Mouse (Mus musculus) layer of hippocampus, adult 9-11 months (tissue): ENCODE results near the gene Mlec.
A peak's percentile ranks its signal among the peaks of the same experiment; 100 is the strongest.
"Not testable (repeated sequence)": the region's sequence is repeated elsewhere in the genome, so short reads cannot be mapped to it uniquely, and the experiment has no call there.

Experiments used
- DNase-seq: peaks from one replicate; pipeline ENCODE4 v3.0.0; 2022

Gene Mlec

DNA sequence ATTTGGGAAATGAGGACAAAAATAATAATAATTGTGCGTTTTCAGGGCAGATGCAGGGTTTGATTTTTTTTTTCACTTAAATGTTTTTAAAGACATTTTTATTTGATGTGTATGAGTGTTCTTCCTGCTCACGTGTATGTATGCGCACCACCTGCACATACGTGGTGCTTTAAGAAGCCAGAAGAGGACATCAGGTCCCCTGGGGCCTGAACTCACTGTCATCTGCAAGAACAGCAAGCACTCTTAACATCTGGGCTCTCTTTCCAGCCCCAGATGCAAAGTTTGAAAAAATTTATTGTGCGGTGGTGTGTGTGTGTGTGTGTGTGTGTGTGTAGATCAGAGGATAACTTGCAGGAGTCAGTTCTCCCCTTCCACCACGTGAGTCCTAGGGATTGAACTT, 19.9 kb upstream of the Mlec start:
- DNase-seq = no peak

DNA sequence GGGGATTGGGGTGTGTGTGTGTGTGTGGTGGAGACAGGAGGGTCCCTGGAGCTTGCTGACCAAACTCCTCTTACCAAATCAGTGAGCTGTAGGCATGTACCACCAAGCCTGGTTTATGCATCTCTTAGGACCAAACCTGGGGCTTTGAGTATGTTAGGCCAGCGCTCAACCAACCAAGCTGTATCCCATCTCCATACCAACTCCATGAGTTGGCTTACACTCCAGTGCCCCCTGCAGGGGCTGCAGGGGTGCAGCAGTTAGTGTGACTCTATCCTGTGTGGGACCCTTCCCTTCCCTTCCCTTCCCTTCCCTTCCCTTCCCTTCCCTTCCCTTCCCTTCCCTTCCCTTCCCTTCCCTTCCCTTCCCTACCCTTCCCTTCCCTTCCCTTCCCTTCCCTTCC, 16.6 kb upstream of the Mlec start:
- DNase-seq = no peak

DNA sequence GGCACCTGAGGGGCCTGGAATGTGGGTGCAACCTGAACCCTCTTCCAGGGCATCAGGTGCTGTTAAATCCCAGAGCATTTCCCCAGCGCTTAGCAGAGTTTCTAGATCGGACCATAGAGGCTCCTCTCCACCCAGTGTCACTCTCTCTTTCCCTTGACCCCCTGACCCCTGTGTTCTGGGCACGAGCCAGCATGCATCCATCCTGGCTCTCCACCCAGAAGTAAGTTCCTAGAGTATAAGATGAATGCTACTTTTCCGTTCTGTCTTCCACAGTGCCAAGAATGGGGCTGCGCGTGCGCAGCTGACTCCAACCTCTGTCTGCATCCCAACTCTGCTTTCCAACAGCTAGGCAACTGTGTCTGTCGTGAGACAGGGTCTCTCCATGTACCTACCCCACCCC, 12.2 kb upstream of the Mlec start:
- no peak for DNase-seq

DNA sequence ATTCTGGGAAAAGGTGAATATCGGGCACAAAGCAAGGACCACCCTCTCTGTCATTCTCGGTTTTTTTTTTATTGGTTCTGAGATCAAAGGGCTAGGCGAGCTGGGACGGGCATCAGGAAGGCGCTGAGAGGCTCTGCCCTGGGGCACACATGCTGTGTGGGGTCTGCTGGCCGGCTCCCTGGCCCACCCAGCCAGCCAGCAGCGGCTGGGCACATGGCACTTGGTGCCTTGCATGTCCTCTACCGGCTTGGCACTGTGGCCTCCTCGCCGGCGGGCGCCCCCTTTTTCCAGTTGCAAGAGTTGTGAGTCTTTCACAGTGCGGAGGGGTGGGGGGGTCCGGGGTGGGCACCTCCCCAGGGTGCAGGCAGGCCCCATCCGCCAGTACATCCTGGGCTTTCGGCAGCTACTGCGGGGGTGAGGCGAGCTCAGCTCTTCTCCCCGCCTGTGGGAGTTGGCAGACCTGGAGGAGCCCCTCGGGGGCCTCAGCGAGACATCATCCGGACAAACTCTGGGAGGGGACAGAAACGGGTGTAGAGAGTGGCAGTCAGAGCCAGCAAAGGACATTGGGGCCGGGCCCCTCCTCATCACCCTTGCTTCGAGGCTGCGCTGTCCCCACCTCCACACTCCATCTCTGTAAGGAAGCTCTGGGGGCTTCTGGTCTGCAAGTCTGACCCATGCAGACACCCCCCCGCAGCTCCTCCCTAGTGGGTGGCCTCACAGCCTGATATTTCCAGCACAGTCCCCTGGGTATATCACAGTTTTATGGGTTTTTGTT, 10.8 kb upstream of the Mlec start:
- DNase-seq = no peak

DNA sequence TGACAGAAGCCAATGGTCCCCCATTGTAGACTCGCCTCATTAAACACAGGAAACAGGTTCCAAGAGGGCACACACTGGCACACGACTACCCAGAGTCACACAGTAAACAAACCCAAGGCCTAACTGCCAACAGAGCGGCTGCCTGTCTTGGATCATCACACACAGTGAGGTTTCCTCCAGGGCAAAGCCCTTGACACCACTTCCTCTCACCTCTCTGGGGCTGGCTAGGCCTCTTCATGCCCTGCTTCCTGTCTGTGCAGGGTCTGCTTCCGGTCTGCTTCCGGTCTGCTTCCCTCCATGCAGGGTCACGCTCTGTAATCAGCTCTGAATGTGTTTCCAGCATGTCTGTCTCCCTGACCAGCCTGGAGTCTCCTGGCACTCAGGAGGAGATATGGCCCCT, 9.4 kb upstream of the Mlec start:
- no peak for DNase-seq

DNA sequence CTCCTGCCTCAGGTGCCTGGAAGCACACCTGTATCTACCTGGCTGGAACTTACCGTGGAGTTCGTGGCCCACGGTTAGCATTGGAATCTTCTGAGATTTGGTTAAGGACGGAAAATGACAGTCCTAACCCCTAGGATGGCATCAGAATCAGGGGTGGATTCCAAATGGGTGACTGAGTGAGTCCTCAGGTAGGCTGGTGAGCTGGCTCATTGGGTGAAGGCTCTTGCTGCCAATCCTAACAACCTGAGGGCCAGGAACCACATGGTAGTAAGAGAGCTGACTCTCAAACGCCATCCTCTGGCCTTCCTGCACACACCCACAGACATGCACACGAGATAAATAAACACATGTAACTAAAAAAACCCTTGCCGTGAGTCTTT, 8.8 kb upstream of the Mlec start:
- DNase-seq = no peak

DNA sequence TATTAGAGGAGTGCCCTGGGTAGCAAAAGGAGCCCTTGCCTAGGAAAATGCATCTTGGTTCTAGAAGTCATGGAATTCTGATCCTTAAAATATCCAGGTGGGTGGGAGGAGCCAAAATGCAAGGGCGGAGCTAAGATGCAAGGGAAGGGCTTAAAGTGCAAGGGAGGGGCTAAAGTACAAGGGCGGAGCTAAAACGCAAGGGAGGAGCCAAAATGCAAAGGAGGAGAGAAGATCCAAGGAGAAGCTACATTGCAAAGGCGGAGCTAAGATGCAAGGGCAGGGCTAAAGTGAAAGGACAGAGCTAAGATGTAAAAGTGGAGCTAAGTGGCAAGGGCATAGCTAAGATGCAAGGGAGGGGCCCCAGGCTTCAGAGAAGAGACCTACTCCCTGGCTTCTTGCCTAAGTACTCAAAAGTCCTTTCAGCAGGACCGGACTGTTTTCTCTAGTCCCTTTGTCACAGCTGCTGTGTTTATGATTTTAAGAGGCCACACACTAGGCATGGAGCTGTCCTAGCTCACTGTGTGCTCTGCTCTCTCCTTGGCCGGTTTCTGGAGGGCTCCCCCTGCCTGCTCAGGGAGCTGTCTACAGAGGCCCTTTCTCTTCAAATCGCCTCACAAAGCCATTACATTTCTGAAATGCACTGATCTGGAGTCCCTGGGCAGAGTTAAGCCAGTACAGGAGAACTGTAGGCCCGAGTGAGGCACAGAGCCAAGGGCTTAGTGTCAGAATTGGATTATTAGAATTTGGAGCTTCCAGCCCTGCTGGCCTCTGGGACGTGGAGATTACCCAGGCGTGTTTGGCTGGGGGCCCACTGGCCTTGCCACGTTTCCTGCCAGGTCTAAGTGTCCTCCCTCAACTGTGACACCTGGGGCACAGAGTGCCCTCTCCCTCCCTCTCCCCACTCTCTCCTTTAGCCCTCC, 8.2 kb upstream of the Mlec start:
- DNase-seq = no peak

DNA sequence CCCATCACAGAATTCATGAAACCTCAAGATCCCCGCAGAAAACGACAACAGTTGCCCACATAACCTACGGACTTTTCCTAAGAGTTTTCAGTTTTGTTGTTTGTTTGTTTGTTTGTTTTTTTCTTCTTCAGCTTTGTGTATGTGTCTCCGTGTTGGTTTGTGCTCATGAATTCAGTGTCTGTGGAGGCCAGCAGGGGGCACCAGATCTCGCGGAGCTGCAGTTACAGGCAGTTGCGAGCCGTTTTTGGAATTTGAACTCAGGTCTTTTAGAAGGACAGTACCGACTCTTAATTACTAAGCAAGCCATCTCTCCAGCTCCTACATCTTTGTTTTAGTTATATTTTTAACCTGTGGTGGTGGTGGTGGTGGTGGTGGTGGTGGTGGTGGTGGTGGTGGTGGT, 7.4 kb upstream of the Mlec start:
- no peak for DNase-seq

DNA sequence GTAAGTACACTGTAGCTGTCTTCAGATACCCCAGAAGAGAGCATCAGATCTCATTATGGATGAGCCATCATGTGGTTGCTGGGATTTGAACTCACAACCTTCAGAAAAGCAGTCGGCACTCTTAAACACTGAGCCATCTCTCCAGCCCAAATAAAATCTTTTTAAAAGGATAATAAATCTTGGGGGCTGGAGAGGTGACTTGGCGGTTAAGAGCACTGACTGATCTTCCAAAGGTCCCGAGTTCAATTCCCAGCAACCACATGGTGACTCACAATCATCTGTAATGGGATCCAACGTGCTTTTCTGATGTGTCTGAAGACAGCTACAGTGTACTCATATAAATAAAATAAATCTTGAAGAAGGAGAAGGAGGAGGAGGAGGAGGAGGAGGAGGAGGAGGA, 6.5 kb upstream of the Mlec start:
- DNase-seq = not testable (repeated sequence)

DNA sequence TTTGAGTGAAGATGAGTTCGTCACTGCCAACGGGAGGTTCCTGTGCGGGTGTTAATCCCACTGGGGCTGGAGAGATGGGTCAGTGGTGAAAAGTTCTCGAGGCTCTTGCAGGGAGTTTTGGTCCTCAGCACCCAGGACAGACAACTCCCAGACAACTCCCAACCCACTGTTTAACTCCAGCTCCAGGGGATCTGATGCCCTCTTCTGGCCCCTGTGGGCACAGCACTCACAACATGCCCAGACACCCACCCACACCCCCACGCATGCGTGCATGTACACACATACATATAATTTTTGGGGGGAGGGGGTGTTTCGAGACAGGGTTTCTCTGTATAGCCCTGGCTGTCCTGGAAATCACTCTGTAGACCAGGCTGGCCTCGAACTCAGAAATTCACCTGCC, 5.6 kb upstream of the Mlec start:
- DNase-seq = peak; percentile 65

DNA sequence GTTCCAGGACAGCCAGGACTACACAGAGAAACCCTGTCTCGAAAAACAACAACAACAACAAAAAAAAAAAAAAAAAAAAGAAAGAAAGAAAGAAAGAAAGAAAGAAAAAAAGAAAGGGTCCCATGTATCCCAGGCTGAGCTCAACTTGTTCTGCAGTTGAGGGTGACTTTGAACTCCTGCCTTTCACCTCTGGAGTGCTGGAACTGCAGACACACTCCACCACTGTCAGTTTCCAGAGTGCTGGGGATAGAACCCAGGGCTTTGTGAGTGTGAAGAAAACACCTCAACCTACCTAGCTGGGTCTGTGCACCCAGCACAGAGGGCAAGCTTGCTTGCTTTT, 3.9 kb upstream of the Mlec start:
- DNase-seq = not testable (repeated sequence)

DNA sequence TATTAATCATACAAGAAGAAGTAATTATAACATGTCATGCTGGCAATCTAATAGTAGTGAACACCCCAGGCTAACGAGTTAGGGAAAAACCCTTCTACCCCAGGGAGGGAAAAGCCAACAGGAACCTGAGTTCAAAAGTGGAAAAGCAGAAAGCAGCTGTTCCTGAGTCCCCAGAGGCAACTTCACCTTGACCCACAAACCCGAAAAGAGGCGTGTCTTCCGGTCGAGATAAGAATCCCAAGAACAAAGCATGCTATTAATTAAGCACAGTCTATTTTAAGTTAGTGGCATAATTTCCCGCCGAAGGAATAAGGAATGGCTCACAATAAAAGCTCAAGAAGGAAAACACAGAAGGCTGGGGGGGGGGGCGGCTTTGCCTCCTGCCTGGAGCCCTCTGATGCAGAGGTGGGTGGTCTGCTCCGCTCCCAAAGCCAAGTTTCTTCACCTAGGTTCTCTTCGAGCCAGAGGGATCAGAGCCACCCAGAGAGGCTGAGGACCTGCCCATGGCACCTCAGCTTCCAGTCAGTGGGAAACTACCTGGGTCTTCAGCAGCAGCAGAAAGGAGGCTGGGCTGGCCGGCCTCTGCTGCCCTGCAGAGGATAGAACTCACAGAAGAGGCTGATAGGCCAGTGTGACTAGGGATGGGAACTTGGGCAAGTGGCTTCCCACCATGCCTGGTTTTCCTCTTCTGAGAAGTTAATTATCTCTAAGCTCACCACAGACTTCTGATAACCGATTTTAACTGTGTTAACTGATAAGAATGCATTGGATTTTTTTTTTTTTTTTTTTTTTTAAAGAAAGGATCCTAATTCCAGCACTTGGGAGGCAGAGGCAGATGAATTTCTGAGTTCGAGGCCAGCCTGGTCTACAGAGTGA, 3.3 kb upstream of the Mlec start:
- no peak for DNase-seq

DNA sequence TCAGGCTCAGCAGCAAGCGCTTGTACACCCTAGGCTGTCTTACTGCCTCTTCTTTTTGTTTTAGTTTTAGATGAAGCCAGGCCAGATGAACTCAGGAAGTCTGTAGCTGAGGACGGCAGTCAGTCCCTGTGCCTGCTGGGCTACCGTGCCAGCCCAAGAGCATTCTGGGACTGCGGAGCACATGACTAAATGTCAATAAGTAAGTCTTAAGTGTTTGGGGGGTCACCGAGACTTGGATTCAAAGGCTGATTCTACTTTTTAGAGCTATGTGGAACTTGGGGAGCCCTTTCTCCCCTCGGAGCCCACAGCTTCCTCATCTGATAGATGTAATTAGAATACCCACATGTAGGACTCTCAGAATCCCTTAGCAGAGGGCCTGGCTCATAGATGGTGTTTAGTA, 2.7 kb upstream of the Mlec start:
- no peak for DNase-seq

DNA sequence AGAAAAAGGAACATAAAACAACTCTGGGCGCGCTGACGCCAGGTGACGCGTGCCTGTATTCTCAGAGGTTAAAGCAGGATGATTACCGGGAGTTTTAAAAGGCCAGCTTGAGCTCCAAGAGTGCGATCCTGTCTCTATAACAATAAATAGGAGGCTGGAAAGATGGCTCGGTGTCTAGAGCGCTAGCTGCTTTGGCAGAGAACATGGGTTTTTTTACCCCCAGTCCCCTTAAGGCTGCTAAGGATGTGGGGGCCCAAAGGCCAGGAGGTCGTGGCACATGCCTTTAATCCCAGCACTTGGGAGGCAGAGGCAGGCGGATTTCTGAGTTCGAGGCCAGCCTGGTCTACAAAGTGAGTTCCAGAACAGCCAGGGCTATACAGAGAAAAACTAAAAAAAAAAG, 1.2 kb upstream of the Mlec start:
- DNase-seq = no peak

DNA sequence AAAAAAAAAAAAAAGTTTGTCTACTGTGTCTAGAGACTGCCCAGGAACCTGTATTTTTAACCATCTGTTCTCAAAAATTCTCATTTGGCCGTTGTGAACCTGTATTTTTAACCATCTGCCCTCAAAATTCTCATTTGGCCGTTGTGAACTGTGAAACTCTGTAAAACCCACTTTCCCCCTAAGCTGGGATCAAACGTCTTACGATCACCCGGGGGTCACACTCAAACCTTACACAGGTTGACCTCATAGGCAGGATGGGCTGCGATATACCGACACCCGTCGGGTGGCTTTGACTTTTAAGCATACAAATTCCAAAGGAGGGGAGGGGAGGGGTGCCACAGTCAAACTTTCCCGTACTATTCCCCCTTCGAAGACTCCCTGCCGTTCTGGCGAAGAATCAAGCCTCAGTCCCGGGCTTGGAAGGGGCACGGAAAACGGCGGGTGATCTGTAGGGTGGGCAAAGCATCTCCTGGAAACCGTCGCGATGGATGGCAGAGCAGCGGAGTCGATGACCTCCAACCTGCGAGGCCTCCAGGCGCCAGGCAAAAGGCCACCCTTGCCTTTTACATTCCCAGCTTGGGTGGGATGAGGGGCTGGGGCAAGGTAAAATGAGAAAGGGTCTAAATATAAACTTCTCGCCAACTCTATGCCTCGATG, 918 bp downstream of the Mlec start:
- no peak for DNase-seq

DNA sequence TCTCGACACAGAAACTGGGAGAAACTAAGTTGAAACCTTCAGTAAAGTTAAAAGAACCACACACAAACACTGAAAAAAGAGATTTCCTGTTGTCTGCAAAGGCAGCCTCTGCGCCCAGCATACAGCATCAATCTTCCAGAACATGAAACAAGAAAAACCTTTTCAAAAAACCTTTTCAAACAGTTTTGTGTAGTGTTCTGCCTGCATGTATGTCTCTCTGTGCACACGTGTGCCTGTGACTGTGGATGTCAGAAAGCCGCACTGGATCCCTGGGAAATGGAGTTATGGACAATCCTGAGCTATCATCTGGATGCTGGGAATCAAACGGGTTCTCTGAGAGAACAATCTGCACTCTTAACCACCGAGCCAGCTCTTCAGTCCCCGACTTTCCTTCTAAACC, 1.6 kb downstream of the Mlec start:
- no peak for DNase-seq

DNA sequence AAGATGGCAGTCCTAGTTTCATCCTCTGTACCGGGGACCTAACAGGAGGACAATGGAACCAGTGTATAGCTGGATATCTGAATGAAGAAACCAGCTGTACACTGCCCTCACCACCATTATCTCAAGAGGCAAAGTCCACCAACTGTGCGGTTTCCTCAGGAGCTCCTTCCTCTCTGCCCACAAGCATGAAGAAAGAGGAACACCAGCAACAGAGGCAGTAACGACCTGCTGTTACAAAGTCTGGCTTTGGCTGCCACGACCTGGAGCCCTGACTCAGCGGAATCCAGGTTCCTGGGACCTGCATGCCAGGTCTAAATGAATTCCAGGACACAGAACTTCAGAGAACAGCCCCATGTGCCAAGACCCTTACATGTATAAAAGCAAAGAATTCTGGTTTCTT, 2.1 kb downstream of the Mlec start:
- no peak for DNase-seq

DNA sequence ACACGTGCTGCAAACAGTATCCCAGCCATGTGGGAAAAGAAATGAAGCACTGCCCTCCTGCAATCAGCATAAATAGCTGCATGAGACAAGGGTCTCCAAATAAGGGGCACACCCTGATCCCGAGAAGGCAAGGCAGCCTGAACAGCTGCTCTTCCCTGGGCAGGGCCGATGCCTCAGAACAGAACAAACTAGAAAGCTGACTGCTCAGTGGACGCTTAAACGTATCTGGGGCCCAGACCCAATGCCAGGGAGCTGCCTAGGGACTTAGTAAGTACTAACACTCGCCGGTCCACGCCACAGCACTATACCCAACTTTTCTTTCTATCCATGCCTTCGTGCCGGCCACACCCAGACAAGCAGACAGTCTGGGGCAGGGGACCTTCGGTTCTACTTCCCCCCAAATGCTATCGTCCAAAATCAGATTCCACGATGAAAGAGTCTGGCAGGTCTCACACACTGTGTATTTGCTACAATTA, 2.8 kb downstream of the Mlec start:
- no peak for DNase-seq

DNA sequence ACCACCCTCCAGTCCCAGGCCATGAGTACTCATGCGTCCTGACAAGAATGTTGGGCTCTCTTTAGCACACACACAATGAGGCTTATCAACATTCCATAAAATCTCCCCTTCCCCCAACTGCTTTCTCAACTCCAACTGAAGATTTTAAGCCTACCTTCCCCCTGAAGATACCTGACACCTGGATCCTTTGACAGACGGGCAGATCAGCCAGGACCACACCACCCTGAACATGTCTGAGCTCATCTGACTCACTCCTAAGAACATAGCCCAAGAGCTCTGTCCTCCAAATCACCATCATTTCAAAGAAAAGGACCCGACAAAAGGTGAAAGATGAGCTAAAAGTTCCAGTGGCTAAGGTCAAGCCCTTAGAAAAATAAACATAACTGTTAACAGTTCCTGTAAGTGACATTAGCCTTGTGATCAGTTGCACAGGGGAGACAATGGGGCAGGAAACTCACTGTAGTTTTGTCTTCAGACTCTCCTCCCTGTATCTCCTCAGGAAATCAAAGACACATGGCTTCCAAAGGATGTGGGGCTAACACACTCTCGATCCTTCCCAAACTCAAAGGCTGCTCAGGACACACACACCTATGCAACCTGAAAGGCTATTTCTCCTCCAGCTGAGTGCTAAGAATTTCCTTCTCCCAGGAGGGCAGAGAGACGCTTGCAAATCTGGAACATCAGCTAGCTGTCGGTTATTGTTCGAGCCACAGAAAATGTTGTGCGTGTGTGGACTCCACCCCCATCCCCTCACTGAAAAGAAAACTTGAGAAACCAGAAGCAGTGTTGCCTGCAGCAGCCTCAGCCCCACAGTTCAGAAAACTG, 5.6 kb downstream of the Mlec start:
- no peak for DNase-seq

DNA sequence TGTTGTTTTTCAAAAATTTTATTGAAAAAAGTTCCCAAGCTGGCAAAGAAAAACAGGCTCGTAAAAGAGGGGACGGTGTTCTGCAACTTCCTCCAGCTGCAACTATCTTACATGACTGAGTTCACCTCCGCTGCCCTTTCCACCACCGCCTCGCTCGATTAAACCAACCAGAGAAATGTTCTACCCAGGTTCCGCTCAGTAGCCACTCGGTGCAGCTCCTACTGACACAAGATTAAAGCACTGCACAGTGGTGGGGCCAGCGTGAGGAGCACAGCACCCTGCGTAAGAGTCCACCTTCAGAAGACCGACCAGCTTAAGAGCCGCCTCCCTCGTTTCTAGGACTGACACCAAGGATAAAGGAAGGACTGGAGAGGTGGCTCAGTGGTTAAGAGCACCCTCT, 6.5 kb downstream of the Mlec start:
- no peak for DNase-seq

DNA sequence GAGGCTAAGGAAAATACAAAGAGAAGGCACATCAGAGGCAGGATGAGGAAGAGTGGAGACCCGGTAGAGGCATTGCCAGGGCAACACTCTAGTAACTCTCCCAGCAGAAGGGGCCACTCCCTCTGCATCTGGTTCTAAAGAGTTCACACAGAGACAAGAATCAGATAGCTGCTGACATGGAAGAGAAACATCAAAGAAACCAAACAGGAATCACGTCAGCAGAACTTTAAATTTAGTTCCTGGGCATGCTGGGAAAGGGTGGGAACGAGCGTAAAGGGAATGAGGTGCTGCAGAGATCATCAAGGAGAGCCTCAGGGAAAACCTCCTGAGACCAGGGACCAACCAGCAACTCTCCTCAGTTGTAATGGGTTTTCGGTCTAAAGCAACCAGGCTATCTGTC, 7.0 kb downstream of the Mlec start:
- DNase-seq = no peak
